Mouse (Mus musculus) stomach, postnatal 0 days (tissue): ENCODE measurements at regions not wholly inside any gene's neighbourhood (a gene's known extent, or its start where the extent isn't known, plus 50 kb on each side); places are given as distances from the start of the nearest gene placed in this dataset.

Source experiments
- CTCF ChIP-seq: IDR thresholded peaks from 2 replicates; pipeline ENCODE4 v1.5.1; 2016; ENCODE audit warnings: antibody characterized with exemption, low read depth, mild to moderate bottlenecking, moderate library complexity
- EP300 ChIP-seq: optimal IDR thresholded peaks from 2 replicates; pipeline ENCODE3; 2016; ENCODE audit warnings: antibody characterized with exemption

- TF ChIP-seq CTCF (no peak), EP300 (no peak)
Measured at GRCm38 (mm10) chr15:63592758-63593463, 252.1 kb downstream of the Gsdmc2 start.
